Mouse (Mus musculus) intestine, embryonic 15.5 days (tissue): ENCODE data around the gene Lrrc26. TPM values are rescaled to one million over a fixed set of nuclear protein-coding genes. Genes with fewer than 3 reads are reported as not detected.

ENCODE experiments used
- ATAC-seq: fragments of 200-750 bp; cut with Nextera tagmentation; 2 replicates; pipeline ENCODE4 v1.8.0; 2017; ENCODE audit warnings: moderate TSS enrichment, moderate library complexity
- H3K27ac ChIP-seq: fragments of 300-500 bp; sonication (generic); 2 replicates; pipeline ENCODE4 v1.5.1; 2015; ENCODE audit warnings: mild to moderate bottlenecking, inconsistent platforms
- H3K27me3 ChIP-seq: fragments of 300-500 bp; sonication (generic); replicated peaks from 2 replicates; pipeline ENCODE4 v1.6.1; 2015; ENCODE audit warnings: inconsistent platforms
- H3K36me3 ChIP-seq: fragments of 300-500 bp; sonication (generic); 2 replicates; pipeline ENCODE4 v1.6.1; 2015; ENCODE audit warnings: inconsistent platforms
- H3K4me1 ChIP-seq: fragments of 300-500 bp; sonication (generic); replicated peaks from 2 replicates; pipeline ENCODE4 v1.6.1; 2015; ENCODE audit warnings: inconsistent platforms
- H3K4me2 ChIP-seq: fragments of 300-500 bp; sonication (generic); replicated peaks from 2 replicates; pipeline ENCODE4 v1.6.1; 2015; ENCODE audit warnings: mild to moderate bottlenecking, inconsistent platforms
- H3K4me3 ChIP-seq: fragments of 300-500 bp; sonication (generic); replicated peaks from 2 replicates; pipeline ENCODE4 v1.5.1; 2015; ENCODE audit warnings: inconsistent platforms
- H3K9ac ChIP-seq: fragments of 300-500 bp; sonication (generic); 2 replicates; pipeline ENCODE4 v1.6.1; 2015; ENCODE audit warnings: inconsistent platforms
- H3K9me3 ChIP-seq: fragments of 300-500 bp; sonication (generic); 2 replicates; pipeline ENCODE4 v1.6.1; 2016; ENCODE audit warnings: inconsistent platforms
- WGBS: fragments of 180-500 bp; shearing (Covaris S2); methylation state at CpG from one replicate; pipeline ENCODE4 v1.1.7; 2015; 5-methylcytosine and 5-hydroxymethylcytosine counted together
- polyA plus RNA-seq: library from polyadenylated mRNA; unstranded; fragments of >200 nt; fragmentation: Nextera tagmentation; extraction: Ambion mirVana; gene quantifications from 2 replicates; pipeline ENCODE4 v1.2.1, GENCODE M21; 2015

Gene Lrrc26
- polyA plus RNA-seq, 1 experiment from 2014 or later = 0.43 TPM

DNA sequence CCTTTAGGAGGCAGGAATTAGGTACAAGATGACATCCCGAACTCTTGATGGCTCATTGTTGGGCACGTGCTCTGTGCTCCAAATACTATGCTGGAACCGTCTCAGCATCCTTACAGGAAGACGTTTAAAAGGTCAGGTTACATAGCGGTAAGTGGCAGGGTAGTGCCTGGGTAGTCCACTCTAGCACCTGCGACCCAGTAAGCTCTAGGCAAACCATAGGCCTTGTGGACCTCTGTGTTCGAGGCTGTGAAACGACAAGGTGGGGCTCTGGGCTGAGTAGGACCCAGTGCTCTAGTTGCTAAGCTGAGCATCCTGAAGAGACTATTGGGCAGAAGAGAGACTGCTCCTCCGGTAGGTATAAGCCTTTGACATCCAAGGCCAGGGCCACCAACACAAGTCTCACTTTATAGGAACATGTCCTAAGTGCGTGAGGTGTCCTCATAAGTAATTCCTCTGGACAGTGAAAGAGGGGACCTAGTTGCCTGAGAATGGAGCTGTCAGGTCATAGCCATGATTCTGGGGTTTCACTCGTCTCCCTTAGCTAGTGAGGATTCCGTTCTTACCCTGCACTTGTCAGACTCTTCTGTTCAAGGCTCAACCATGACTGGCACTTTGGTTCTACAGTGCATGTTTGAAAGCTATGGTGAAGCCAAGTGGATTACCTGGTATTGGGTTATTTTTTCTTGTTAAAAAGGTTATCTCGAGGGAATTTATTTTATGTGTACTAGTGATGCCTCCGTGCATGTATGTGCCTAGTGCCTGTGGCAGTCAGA is 16.1 kb downstream of the Lrrc26 start:
- WGBS = 47% methylated on average over 14 of the region's 14 CpGs
- peaks cover 52% of the 10 kb centered on the region for H3K27me3 ChIP-seq

DNA sequence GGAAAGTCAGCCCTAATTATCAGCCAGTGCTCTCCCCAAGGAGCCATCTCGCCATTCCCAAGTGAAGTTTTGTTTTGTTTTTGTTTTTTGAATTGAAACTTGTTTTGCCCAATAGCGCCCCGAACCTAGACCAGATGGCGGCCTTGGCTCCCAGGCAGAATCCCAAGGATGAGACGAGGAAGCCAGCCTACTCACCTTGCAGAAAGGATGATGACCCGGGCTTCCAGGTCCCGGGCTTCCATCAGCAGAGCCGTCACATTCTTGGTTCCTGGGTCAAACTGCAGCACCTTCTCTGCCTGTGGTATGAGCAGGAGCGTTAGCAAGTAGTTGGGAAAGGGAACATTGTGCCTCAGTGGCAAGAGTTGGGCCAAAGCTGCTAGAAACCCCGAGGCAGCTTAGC is 20.5 kb downstream of the Lrrc26 start:
- no peak overlapping the region for H3K4me2 ChIP-seq

More for the DNA sequence above, 16.1 kb downstream of the Lrrc26 start:
- Histone ChIP-seq H3K9me3 (no peaks in the 10 kb centered on the region), H3K4me2 (peak overlapping the region; percentile 96), H3K9ac (peak overlapping the region; percentile 46), H3K36me3 (no peaks in the 10 kb centered on the region), H3K27ac (no peak overlapping the region), H3K4me3 (peak overlapping the region; percentile 47), H3K4me1 (peaks cover 7% of the 10 kb centered on the region; the same call in 1 of the 2 replicates)
- ATAC-seq = no peak

DNA sequence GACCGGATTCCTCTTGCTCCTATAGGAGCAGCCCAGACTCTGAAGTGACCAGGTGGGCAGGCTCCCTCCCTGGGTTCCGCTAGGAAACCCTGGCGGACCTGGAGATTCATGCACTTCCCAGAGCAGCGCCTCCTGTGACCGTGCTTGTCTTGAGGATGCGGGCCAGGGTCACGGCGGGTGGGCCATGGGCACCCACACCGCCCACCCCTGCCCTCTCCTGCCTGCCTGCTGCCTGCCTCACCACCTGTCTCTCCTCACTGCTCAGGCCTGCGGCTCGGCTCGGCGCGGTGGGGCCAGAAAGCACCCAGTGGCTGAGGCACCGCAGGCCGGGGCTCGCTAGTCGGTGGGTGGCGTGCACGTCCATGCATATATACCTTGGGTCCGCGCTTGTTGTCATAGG is 21.3 kb downstream of the Lrrc26 start:
- ATAC-seq = peak; percentile 75
- Histone ChIP-seq H3K36me3 (no peaks in the 10 kb centered on the region), H3K4me2 (peak overlapping the region; percentile 53)

More for the DNA sequence above, 20.5 kb downstream of the Lrrc26 start:
- ATAC-seq = no peak
- H3K27me3 ChIP-seq = peaks cover 69% of the 10 kb centered on the region
- no peaks in the 10 kb centered on the region for H3K9me3 ChIP-seq
- no peak overlapping the region for H3K9ac ChIP-seq
- no peaks in the 10 kb centered on the region for H3K36me3 ChIP-seq
- WGBS = 51% methylated on average over 10 of the region's 10 CpGs
- H3K27ac ChIP-seq = no peak overlapping the region
- peaks cover 5% of the 10 kb centered on the region; the same call in 1 of the 2 replicates for H3K4me1 ChIP-seq
- no peak overlapping the region for H3K4me3 ChIP-seq

GRCm38 (mm10) chr2:25311491-25311891 is 21.8 kb downstream of the Lrrc26 start:
- WGBS = 3% methylated on average over 11 of the region's 11 CpGs
- Histone ChIP-seq H3K4me3 (peak overlapping the region; percentile 25; the same call in 1 of the 2 replicates), H3K9me3 (no peaks in the 10 kb centered on the region), H3K4me1 (0 out of 2 replicates have a peak, but pooled peaks cover 3% of the 10 kb centered on the region), H3K27me3 (peaks cover 65% of the 10 kb centered on the region), H3K27ac (no peak overlapping the region), H3K9ac (no peak overlapping the region), H3K4me2 (peak overlapping the region; percentile 53), H3K36me3 (no peaks in the 10 kb centered on the region)
- ATAC-seq = peak; percentile 93

More for the DNA sequence above, 21.3 kb downstream of the Lrrc26 start:
- H3K27me3 ChIP-seq = peaks cover 63% of the 10 kb centered on the region
- 0 out of 2 replicates have a peak, but pooled peaks cover 3% of the 10 kb centered on the region for H3K4me1 ChIP-seq
- H3K27ac ChIP-seq = no peak overlapping the region
- peak overlapping the region; percentile 20; the same call in 1 of the 2 replicates for H3K9ac ChIP-seq
- H3K9me3 ChIP-seq = no peaks in the 10 kb centered on the region
- WGBS = 2% methylated on average over 22 of the region's 22 CpGs
- peak overlapping the region; percentile 25 for H3K4me3 ChIP-seq

- Histone ChIP-seq H3K36me3 (no peaks in the 10 kb centered on the region), H3K9me3 (no peaks in the 10 kb centered on the region), H3K4me2 (peak overlapping the region; percentile 75), H3K27ac (no peak overlapping the region), H3K27me3 (peaks cover 47% of the 10 kb centered on the region), H3K4me3 (peak overlapping the region; percentile 27), H3K4me1 (peaks cover 3% of the 10 kb centered on the region; the same call in 1 of the 2 replicates), H3K9ac (no peak overlapping the region)
- 6% methylated on average over 31 of the region's 31 CpGs for WGBS
- peak; percentile 31; the same call in 1 of the 2 replicates for ATAC-seq
These were observed 28.6 kb downstream of the Lrrc26 start for GRCm38 (mm10) chr2:25318119-25318966.

DNA sequence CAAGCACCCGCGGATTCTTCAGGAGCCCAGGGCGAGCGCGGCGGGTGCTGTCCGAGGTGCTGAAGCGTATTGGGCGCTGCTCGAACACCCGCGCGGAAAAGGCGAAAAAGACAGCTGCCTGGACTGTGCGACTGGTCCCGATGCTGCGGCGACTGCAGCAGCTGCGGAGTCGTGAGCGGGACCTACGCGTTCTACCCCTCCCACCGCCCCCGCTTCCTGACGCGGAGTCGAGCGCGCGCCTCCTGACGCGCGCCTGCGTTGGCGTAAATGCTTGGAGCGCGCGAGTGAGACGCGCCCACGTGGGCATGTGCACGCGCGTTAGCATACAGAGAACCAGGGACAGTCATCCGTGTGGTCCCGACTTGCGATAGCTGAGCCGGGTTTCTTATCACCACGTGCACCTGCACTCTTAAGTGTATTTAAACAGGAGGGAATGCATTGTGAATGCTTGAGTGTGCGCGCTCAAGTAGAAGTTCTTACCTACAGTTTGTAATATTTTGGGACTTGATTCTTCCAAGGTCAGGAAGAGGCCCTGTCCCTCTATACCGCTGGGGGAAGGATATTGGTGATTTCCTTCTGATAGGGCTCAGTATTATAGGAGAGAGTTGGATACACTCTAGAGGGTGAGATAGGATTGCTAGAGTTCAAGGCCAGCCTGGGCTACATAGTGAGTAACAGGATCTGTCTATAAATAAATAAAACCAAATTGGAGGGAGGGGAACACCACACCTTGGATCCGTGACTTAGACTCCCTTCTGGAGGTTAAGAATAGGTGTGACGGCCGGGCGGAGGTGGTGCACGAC is 29.5 kb downstream of the Lrrc26 start, which contains the start of gene Grin1:
Gene Grin1 (minus strand): TSS at position 217 of the 803 bp plus-strand sequence.
- peaks cover 45% of the 10 kb centered on the region for H3K27me3 ChIP-seq
- H3K9ac ChIP-seq = no peak within 1 kb of the TSS
- peak within 1 kb of the TSS; percentile 75 for H3K4me2 ChIP-seq
- peak; percentile 73 for ATAC-seq
- H3K4me3 ChIP-seq = peak within 1 kb of the TSS; percentile 27
- 10% methylated on average over 58 of the region's 58 CpGs for WGBS
- H3K36me3 ChIP-seq = no peaks in the 10 kb centered on the region
- peaks cover 3% of the 10 kb centered on the region; the same call in 1 of the 2 replicates for H3K4me1 ChIP-seq
- no peaks in the 10 kb centered on the region for H3K9me3 ChIP-seq
- no peak within 1 kb of the TSS for H3K27ac ChIP-seq

GRCm38 (mm10) chr2:25320084-25320483 is 30.4 kb downstream of the Lrrc26 start:
- Histone ChIP-seq H3K36me3 (no peaks in the 10 kb centered on the region), H3K27ac (no peak overlapping the region), H3K9me3 (no peaks in the 10 kb centered on the region), H3K9ac (no peak overlapping the region), H3K4me1 (peaks cover 3% of the 10 kb centered on the region; the same call in 1 of the 2 replicates), H3K4me3 (no peak overlapping the region), H3K27me3 (peaks cover 43% of the 10 kb centered on the region), H3K4me2 (no peak overlapping the region)
- ATAC-seq = no peak
- 18% methylated on average over 2 of the region's 2 CpGs for WGBS

DNA sequence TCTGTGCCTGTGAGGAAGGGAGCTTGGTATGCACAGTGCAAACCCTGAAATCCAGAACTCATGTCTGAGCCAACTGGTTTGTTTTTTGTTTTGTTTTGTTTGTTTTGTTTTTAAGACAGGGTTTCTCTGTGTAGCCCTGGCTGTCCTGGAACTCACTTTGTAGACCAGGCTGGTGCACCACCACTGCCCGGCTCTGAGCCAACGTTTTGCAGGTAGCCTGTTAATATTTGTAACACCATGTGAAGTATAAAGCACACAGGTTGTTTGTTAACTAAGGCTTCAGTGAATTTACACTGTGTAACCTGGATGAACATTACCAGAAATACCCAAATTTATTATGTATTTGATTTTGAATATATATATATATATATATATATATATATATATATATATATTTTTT is 36.3 kb downstream of the Lrrc26 start:
- no peaks in the 10 kb centered on the region for H3K27me3 ChIP-seq
- no peak overlapping the region for H3K4me2 ChIP-seq
- ATAC-seq = no peak
- WGBS = 72% methylated on average over 2 of the region's 2 CpGs
- no peak overlapping the region for H3K27ac ChIP-seq
- no peaks in the 10 kb centered on the region for H3K36me3 ChIP-seq
- no peak overlapping the region for H3K4me3 ChIP-seq
- no peak overlapping the region for H3K9ac ChIP-seq
- no peaks in the 10 kb centered on the region for H3K4me1 ChIP-seq
- no peaks in the 10 kb centered on the region for H3K9me3 ChIP-seq

DNA sequence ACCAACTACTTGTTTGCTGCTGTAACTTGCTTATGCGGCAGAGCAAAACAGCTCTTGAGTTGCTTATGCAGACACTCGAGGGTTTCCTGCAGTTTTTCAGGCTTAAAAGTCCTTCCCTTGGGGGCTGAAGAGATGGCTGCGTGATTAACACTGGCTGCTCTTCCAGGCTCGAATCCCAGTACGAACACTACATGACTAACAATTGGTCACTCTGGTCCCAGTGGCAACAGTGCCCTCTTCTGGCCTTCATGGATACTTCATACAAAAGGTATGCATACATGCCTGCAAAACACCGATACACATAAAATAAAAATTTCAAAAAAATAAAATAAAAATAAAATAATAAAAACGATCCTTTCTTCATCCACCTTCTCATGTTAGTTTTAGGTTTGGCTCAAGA is 38.7 kb downstream of the Lrrc26 start:
- Histone ChIP-seq H3K4me1 (peaks cover 8% of the 10 kb centered on the region), H3K9ac (no peak overlapping the region), H3K4me3 (no peak overlapping the region), H3K27ac (no peak overlapping the region), H3K27me3 (no peaks in the 10 kb centered on the region), H3K36me3 (no peaks in the 10 kb centered on the region), H3K4me2 (no peak overlapping the region), H3K9me3 (no peaks in the 10 kb centered on the region)
- 40% methylated on average over 7 of the region's 7 CpGs for whole genome bisulfite sequencing
- ATAC-seq = no peak

DNA sequence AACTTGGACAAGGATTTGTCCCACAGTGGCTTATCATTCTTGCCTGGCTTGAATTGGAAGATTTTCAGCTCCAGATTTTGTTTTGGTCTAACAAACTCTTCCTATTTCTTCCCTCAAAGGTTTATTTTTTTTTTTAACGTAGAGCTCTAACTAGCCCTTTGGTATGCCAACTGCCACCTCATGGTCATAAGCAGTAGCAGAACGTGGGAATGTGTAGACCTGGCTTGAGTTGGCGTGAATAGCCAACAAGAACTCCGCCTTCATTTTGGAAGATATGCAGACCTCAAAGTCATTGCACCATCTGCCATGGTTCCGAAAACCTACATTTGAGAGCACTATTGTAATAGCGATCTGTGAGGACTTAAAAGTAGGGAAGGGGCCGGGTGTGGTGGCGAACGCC is 41.8 kb downstream of the Lrrc26 start:
- ATAC-seq = no peak
- Histone ChIP-seq H3K27ac (no peak overlapping the region), H3K36me3 (peaks cover 15% of the 10 kb centered on the region), H3K27me3 (no peaks in the 10 kb centered on the region), H3K9me3 (no peaks in the 10 kb centered on the region), H3K9ac (peak overlapping the region; percentile 96), H3K4me1 (peaks cover 10% of the 10 kb centered on the region), H3K4me3 (peak overlapping the region; percentile 89), H3K4me2 (peak overlapping the region; percentile 64)
- WGBS = 56% methylated on average over 9 of the region's 9 CpGs

- no peaks in the 10 kb centered on the region for H3K9me3 ChIP-seq
- H3K9ac ChIP-seq = peak within 1 kb of the TSS; percentile 96
- peaks cover 16% of the 10 kb centered on the region for H3K36me3 ChIP-seq
- peak within 1 kb of the TSS; percentile 87 for H3K27ac ChIP-seq
- ATAC-seq = peak; percentile 98
- H3K4me2 ChIP-seq = peak within 1 kb of the TSS; percentile 88
- H3K4me3 ChIP-seq = peak within 1 kb of the TSS; percentile 89
- H3K4me1 ChIP-seq = peaks cover 10% of the 10 kb centered on the region
- WGBS = under 1% methylated on average over 78 of the region's 78 CpGs
- no peaks in the 10 kb centered on the region for H3K27me3 ChIP-seq
These were observed 42.8 kb downstream of the Lrrc26 start, which contains the start of gene Man1b1 for GRCm38 (mm10) chr2:25332286-25333160. Man1b1 (plus strand) TSS chr2:25332338.
